Mouse (Mus musculus) leukemia stem cell, adult 10-12 weeks (primary cell): ENCODE measurements around the gene Sntg2. TPM values are rescaled to one million over a fixed set of nuclear protein-coding genes. Genes with fewer than 3 reads are reported as not detected.

Source experiments
- polyA plus RNA-seq: library from polyadenylated mRNA; stranded (reverse); fragments of >175 nt; gene quantifications from 2 replicates; pipeline ENCODE4 v1.2.3, GENCODE M21; 2012; ENCODE audit warnings: low replicate concordance

Gene Sntg2
- polyA plus RNA-seq, result 0.57 TPM in 1 of 2 replicates, not detected in the other

DNA sequence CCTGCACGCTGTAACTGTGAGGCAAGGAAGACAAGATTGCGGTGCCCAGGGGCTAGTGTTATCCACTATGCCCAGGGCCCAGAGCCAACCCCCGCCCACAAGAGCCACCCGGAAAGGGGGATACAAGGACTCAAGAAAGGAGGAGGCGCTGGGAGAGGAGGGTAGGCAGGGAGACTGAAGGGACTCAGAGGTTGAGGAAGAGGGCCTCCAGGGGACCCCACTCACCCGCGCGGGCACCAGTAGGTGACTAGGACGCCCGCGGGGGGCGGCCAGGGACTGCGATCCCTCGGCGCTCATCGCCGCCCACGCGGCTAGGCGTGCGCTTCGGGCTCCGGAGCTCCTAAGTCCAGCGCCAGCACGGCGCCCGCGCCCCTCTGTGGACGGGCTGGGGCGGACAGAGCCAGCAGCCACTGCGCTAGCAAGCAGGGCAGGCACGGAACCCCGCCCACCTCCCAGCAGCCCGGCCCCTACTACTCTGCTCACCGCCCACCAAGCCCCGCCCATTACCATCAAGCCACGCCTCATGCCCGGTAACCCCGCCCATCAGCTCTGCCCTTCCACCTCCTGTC is at the start of gene Sntg2:
Gene Sntg2, minus strand, starts transcription at position 443 of the 569 bp plus-strand sequence.

DNA sequence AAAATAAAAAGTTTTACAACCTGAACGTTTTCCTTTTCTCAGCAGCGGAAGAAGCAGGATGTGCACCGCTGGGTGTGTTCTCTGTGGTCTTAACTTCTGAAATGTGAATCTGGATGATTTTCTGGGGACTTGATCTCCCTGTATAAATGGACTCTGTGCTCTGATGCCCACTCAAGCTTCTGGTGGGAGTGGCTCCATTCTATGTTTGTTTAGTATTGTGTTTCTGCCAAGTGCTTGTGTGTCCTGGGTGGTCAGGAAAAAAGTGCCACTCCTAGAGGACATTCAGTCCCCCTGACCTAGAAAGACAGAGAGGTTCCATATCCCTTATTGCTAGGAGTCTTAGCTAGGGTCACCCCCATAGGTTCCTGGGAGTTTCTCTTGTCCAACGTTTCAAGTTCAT is 240.7 kb downstream of the Sntg2 start, which contains the start of gene Tpo:
Gene Tpo, minus strand, starts transcription at position 101 of the 400 bp plus-strand sequence.

Other genes starting within 250 kb of the Sntg2 start
- not detected in 2 replicates for gene Tpo, start 240.8 kb downstream of the Sntg2 start, polyA plus RNA-seq
- gene Tmem18, start 211.1 kb upstream of the Sntg2 start, polyA plus RNA-seq, result 0.35 and 3.2 TPM in 2 replicates